Mouse (Mus musculus) c-Kit-positive CD71-positive TER-119-negative erythroid progenitor cells, embryonic 14.5 days (primary cell): ENCODE measurements around the gene Necab2.

ENCODE experiments used
- DNase-seq: peaks from one replicate; pipeline ENCODE4 v3.0.0-alpha.2; 2013; ENCODE audit warnings: low read depth

Necab2 gene

DNA sequence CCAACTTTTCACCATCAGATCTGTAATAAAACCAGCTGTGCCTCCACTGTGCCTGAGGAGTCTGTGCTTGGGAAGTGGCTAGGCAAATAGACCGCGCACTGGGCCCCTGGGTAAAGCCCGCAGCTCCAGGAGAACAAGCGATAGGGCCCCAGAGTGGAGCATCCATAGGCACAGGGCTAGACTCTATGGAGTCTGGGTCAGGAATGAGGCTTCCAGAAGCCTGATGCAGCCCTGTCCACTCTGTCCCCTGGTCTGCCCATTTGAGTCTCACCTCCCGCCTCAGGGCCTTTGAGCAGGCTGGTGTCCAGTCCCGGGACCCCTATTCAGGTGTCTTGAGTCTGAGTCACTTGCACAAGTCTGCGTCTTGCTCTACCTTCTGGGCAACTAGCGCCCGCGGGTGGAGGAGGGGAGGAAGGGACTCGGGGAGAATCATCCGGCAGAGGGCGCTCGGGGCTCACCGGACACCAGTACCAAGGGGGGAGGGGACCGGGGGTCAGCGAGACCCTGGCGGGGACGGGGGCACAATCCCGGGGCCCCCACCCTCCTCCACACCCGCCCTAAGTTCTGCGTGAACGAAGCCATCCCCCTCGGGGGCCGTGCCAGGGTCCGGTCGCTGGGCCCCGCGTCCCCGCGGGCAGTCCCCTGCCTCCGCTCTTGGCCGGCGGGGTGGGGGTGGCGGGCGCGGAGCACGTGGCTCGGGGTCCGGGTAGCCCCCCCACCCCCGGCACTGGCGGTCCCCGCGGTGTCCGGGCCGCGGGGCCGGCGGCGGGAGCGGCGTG is at the start of gene Necab2:
Gene Necab2, plus strand, starts transcription at position 509 of the 779 bp plus-strand sequence.
- peak; percentile 20 for DNase-seq

DNA sequence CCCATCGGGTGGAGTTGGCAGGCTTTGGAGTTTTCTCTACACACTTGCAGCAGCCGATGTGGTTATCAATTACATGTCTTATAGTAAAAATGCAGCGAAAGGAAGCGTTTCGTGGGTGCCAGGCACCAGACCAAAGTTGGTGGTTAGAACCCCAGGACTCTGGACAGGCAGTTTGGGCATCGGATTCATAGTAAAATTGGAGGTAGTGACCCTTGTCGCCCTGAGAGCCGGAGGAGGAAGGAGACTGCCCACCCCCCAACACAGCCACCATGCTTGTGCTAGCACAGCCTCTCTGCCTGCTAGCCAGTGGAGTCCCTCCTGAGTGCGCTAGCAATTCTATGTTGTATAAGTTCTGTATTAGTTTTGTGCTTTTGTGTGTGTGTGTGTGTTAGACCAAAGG is 48.0 kb upstream of the Necab2 start:
- no peak for DNase-seq

DNA sequence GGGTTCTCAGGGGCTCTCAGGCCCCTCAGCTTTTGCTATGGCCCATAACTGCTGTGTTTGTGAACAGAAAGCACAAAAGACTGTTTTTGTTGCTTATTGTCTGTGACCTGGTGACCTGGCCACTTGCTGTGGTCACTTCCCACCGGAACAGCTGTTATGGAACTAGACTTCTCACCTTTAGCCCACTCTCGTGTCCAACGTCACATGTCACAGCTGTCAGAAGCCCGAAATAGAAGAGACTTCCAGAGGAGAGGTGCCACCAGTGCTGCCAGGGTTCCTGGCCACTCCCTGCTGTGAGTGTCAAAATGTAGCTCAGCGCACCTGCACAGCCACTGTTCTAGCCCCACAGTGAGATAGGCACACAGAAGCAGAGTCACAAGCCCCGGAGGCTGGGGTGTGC is 47.3 kb upstream of the Necab2 start:
- no peak for DNase-seq

DNA sequence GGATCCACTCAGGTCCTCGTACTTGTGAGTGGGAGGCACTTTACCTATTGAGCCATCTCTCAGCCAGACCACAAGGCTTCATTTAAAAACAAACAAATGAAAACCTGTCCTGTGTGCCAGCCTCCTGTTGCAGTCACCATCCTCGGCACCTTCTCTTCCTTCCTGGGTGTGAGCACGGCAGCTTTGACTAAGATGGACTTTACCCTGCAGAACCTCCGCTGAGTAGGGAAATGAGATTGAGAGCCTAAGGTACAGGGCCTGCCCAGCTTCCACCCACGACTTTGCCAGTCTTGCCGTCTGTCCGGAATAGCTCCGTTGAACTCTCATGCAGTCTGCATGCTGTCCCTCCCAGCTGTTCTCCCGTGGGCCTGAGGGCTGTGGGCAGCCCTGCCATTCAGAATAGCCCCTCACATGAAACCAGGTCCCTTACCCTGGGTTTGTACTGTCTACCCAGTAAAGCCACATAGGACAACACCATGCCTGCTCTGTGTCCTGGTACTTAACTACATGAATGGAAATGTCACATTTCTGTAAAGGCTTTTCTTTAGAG is 46.3 kb upstream of the Necab2 start:
- DNase-seq, result no peak

DNA sequence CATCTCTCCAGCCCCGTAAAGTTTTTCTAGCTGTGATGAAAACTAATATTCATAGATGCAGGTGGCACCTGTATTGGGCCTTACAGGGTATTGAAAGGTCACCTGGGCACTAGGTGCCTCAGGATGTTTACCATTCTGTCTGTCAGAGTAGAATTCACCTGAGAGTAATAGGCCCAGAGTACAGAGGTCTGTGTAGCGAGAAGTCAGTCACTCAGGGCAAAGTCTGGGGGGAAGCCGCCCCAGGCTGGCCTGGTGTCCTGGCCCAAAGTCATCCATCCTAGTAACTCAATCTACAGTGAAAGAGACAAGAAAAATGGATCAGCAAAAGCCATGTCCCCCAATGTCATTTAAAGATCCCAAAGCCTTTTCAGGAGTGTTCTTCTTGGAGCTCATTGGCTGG is 45.6 kb upstream of the Necab2 start:
- no peak for DNase-seq

DNA sequence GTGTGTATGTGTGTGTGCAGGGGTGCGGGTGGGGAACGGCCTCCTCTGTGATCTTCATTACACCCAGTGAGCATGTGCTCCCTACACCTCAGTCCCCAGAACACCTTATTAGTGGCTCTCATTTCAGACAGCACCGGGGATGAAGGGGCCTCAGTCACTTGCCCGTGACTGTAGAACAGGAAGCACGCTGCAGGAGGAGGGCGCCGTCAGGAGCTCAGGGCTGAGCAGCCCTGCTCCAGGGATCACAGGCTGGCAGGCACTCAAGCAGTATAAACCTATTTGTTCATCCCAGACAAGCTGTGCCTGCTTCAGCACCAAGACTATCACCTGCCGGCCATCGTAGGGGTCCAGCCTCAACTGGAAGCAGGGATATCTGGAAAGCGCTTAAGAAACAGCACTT is 42.6 kb upstream of the Necab2 start:
- DNase-seq, result no peak

DNA sequence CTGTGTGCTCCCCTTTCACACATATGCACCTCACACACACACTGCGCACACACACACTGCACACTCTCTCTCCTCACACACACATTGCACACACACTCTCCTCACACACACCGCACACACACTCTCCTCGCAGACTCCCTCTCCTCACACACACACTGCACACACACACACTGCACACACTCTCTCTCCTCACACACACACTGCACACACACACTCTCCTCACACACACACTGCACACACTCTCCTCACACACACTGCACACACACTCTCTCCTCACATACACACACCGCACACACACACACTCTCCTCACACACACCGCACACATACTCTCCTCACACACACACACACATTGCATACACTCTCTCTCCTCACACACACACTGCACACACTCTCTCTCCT is 41.9 kb upstream of the Necab2 start:
- no peak for DNase-seq

DNA sequence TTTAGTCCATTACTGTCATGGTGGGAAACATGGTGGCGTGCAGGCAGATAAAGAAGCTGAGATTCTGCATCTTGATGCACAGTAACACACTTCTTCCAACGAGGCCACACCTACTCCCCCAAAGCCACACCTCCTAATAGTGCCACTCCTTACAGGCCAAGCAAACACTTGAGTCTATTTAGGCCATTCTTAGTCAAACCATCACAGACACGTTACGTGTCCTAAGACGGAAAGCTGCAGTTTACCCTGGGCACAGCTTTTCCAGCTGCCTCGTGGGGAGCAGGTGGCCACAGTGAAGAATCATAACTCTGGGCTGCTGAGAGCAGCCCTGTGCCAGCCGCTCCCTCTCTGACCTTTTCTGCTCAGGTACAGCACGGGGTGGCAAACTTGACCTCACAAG is 38.2 kb upstream of the Necab2 start:
- DNase-seq, result no peak

DNA sequence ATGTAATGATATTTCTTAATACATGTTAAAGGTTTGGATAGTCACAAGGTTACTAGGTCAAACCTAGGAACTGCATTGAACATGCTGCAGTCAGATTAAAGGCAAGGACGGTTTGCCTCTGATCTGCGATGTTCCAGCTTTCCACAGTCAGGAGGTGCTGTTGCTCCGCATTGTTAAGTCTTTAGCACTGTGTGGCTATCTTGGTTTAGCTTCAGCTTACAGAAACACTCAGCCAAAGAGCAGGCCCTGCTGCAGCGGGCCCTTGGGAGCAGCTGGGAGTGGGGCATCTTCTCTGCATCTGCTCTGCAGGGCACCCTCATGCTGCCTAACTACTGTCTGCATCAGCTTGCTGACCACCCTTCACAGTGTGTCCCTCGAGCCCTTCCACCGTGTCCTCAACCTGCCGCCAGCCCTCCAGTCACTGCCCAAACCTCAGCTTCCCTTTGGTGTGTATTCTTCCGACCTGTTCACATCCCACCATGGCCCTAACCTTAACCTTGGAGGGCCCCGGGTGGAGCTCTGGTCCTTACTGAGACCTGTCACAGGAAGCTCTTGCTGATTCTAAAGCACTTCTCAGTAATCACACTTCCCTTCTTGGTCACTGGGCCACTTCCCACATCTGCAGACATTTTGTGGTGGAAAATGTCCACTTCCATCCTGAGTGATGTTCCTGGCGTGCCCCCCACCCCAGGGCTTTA is 34.3 kb upstream of the Necab2 start:
- DNase-seq, result no peak

DNA sequence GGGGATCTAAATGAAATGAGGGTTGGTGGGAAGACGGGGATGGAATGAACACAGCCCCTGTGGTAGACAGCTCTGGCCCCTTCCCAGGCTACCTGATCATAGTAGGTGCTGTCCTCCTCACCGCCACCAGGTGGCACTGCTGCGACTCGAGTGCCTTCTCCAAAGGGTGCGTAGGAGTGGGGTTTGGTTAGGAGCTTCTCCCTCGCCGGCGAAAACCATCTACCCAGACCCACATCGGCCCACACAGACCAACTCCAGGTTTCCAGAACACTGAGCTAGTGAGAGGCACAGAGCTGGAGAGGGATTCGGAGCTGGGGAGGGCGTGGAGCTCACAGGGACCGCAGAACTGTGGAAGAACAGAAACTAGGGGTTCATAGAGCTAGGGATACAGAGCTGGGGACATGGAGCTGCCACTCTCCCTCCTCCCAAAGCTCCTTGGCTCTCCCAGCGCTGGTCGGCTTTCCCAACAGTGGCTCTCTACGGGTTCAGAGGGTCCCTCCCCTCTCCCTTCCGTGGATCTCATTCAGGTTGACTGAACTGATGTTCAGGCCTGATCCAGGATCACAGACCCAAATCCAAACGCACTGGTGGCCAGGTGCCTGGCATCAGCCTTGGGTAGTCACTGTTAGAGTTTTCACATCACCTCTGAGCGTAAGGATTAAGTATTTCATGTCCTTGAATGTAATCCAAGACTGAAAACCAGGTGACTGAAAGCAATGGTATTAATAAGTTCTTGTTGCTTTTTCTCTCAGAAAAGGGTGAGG is 33.6 kb upstream of the Necab2 start:
- peak; percentile 61 for DNase-seq

DNA sequence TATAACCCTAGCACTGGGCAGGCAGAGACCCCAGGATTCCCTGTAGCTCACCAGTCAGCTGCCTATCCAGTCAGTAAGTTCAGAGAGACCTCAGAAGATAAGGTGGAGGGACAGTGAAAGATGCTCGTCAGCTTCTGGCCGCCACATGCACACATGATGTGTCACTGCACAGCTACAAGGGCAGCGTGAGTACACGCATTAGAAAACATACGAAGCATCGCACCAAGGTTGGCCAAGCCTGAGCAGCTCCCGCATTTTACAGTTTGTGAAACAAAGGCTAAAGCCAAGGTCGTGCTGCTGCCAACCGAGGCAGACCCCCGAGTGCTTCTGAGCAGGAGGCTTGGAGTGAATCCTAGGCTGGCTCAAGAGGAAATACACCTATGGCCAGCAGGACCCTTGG is 32.9 kb upstream of the Necab2 start:
- no peak for DNase-seq

DNA sequence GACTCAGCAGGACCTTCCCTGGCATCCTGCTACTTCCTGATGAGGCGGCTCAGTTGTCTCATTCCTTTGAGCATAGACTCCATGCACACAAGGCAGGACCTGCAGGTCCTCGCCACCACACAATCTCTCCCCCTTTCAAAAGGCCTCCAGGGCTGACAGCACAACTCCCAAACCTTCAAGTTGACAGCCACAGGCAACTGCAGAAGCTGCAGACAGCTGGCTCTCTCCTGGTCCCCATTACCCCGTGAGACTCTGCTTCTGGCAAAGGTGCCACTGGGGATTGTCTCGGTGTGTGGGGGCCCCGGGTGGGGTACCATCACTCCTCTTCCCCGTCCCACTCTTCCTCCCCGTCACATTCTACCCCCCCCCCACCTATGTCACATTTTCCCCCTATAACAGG is 26.2 kb upstream of the Necab2 start:
- DNase-seq, result no peak

DNA sequence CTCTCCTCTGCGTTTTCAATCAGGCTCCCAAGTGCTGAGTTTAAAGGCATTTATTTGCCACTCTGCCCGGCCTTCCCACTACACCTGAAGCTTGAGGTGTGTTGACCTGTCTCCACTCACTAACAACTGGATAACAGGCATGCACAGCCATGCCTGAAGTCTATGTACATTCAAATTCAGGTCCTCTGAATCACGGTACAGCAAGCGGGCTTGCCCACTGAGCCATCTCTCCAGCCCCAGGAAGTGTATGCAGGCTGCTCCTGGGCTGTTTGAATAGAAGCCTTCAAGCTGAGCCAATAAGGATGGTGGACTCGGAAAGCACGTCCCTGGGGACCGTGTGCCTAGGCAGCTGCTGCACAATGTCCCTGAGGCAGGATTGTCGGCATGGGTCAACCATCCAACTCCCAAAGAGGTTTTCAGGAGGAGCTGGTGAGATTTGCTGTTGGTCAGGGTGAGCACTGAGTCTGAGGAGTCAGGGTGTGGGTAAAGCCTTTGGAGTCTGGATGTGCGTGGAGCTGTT is 24.9 kb upstream of the Necab2 start:
- no peak for DNase-seq

DNA sequence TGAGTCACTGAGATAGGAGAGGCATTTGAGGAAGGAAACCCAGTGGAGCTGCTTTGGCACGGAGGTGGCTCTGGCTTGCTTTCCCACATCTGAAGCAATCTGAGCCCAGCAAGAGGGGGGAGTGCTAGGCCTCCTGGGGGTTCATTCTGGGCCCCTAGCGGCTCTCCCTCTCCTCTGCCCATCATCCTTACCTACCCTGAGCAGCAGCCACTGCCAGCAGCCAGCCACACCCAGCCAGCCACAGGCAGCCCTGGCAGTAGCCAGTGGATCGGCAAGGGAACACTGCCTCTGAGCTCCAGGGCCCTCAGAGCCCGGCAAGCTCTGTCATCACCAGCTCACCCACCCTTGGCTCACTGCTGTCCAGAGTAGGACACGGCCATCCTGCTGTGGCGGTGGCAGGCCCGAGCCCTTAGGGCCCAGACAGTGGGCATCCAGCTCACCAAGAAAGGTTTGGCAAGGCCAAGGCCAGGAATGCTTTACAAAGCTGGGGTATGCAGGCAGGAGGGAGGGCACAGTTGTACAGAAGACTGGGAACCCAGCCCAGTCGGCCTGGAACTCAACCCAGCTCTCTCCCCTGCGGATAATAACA is 24.3 kb upstream of the Necab2 start:
- no peak for DNase-seq

DNA sequence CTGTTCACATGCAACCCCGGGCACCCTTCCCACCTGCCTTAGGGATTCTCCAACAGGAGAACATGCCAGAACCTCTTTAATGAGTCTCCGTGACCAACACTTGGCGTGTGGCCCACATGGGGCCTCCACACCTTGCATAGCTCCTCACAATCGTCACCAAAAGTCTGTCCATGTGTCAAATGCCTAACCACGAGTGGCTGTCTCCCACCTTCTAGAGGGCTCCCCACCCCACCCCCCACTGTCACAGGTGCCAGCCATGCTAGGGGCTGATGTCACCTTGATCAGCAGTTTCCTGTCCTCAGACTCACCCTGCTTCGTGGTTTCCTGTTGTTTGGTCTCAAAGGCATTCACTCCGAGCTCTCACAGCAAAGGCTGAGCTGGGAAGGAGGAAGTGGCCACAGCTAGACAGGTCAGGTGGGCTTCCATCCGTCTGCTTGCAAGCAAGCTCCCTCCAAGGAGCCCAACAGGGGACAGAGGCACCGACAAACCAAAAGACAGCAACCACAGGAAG is 22.8 kb upstream of the Necab2 start:
- DNase-seq, result no peak

DNA sequence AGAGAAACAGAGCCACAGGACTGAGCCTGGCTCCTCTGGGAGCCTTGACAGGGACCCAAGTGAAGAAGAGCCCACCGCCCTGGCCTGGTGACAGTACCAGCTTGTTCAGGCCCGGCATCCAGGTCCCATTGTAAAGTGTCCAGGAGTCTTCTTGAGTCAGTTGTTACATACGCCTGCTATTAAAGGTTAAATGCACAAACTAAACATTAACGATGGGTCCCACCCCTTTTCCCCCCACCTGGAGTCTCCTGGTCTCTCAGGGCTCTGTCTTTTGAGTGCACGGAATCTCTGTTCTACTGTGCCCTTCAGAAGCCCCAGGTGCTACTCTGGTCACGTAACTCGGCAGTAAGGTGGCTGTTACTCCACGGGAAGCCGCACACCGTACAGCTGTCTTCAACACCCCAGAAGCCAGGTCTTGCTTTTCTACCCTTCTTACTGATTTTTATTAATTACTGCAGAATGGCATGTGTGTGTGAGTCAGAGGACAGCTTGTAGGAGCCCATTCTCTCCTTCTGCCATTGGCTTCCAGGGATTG is 22.3 kb upstream of the Necab2 start:
- DNase-seq, result no peak

DNA sequence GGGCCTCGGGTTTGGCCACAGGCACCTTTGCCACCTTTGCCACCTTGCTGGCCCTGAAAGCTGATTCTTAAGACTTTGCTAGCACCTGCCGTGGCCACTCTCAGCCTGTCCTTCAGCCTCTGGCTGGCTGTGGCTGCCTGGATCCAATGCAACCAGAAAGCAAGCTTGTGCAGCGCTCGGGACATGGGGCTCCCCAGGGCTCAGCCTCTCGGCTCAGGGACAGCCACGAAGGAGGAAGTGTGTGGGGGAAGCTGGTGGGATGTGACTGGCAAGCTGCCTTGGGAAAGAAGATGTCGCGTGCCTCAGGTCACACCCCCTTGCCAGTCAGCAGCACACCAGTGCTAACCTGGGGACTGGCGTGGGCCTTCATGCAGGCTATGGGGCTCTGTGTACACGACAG is 21.8 kb upstream of the Necab2 start:
- DNase-seq, result no peak

DNA sequence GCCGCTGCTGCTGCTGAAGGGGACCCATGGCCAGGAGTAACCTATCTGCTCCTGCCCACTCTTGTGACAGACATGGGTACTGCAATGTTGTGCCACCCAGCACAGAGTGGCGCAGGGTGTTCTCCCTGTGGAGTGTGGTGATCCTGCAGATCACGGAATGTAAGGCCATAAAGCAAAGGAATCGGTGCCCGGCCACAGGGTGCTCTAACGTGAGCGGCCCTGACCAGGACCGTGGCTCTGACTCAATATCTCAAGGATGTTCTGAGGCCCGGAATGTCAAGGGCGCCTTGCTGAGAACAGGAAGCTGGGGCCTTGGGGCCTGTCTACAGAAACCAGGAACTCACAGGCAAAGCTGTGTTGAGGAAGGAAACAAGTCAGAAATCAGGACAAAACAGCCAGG is 21.0 kb upstream of the Necab2 start:
- DNase-seq, result no peak

DNA sequence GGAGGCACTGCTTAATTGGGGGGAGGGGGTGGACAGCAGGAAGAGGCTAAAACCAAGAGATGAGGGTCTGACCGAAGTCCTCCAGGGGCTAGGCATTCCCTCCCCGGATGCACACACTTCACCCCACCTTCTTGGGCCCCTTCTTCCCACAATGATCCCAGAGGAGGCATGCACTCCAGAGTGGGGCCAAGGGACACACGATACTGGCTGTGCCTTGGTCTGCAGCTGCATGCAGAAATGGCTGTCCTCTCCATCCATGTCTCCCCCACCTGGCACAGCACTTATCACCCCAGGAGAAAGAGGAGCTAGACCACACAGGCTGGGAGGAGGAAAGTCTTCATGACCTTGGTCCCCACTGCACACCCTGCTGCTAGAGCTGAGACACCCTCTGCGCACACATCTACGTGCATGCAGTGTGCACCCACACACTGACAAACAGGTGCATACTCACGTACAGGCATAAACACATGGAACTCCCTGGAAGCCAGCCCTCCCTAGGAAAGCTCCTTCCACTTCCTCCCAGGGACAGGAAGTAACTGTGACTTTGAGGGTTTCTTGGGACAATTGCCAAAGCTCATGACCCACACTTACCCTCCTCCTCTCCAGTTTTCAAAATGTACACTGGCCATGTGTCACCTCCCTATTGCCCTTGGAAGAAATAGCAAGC is 20.3 kb upstream of the Necab2 start:
- DNase-seq, result no peak

DNA sequence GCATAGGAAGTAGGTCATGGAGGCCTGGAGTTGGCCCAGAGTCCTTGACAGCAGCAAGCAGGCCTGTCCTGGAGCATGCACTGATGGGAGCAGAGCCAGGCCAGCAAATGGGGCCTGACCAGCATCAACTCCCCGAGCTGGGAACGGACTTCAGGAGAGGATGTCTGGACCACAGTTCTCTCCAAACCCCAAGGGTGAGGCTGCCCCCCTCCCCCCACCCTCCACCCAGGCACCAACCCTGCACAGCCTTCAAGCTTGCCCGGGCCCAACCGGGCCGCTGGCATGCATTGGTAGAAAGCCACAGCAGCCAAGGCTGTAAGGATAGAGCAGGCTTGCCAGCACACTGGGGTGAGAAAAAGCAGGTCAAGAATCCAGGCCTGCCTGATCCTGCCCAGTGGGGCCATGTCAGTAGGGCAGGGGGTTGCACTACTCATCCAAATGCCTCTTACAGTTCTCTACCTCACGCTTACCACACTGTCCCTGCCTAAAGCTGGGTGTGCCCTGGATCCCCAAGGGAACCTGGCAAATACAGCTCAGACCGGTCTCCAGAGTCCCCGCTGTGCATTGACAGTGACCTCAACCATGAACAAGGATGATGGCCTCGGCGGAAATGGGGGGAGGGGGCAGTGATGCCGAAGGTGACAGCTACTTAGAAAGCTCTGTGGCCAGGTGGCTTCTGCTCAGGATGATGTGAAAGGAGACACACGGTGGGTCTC is 18.7 kb upstream of the Necab2 start:
- DNase-seq, result no peak
